ENCODE assay signal across 9 mouse cellular contexts in the genomic region with DNA sequence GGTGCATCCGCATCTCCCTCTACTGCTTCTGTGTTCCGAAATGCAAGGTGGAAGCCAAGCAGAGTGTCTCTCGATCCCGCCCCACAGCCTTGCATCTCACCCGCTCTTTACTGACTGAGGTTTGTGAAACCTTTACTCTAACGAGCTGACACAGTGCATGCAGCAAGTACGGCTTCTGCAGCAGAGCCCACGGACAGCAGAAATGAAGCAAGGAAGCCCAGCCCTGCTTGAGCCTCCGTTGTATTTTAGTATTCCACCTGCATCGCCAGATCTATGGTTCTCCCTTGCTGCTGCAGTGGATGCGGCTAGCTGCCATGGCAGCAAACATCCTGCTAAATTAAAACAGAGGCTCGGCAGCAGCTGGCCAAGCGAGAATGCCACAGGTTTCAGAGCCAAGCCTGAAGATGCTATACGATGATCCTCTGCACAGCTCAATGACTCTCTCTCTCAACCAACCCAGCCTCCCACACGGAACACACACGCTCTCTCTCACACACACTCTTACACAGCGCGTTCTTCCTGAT.
A peak's percentile ranks its signal among the peaks of the same experiment; 100 is the strongest.
DNase-seq lines count a peak whose midpoint lies in the region; ATAC-seq and TF ChIP-seq lines count a peak whose summit lies in the region.
"Had no signal": no experiment of that assay in that cellular context is flagged by ENCODE, and none has a peak within 500 bp of the region (broad histone marks: within the 10 kb centered on the region; RNA-seq: fewer than 3 reads in every experiment).

No protein-coding gene starts in this region.

- H3K4me1 ChIP-seq in forebrain, postnatal 0 days (ENCODE audit: insufficient read depth) = peaks cover 12% of the 10 kb centered on the region; the same call in 1 of the 2 replicates

- DNase-seq in ES-CJ7 (ENCODE audit: low read depth, low spot score) = peak; percentile 5
- DNase-seq in cerebellum, adult 11-12 months = peak; percentile 18
- DNase-seq in forebrain, postnatal 0 days = peak; percentile 79
- peak; percentile 42 to 59 for DNase-seq in left cerebral cortex, adult 8-10 months (ENCODE audit: low spot score in 2 of 2)
- DNase-seq in right cerebral cortex, postnatal 10 days (ENCODE audit: low spot score in 2 of 2) = peak; percentile 67 to 78
- DNase-seq in adipocyte (ENCODE audit: low spot score) = no peak
- DNase-seq in thymus, postnatal 25 days = no peak

- H3K27me3 ChIP-seq in forebrain, postnatal 0 days (ENCODE audit: insufficient read depth, low read length) = no peaks in the 10 kb centered on the region

- peak; percentile 92 for ATAC-seq in forebrain, postnatal 0 days
- no peak for ATAC-seq in CD4-positive, CD25-positive, alpha-beta regulatory T cell, adult 4 months

- TF ChIP-seq CTCF in forebrain, postnatal 0 days (IDR thresholded peaks at IDR 0.05; ENCODE audit: low read depth) = no peak

- WGBS in forebrain, postnatal 0 days = 5% methylated on average over 18 of the region's 18 CpGs

- no peaks in the 10 kb centered on the region for H3K36me3 ChIP-seq in forebrain, postnatal 0 days (ENCODE audit: insufficient read depth)

- H3K27ac ChIP-seq in forebrain, postnatal 0 days (ENCODE audit: low read depth, low read length) = peak overlapping the region; percentile 88
- H3K27ac ChIP-seq: liver, embryonic 14.5 days had no signal

- peak overlapping the region; percentile 58 for H3K4me2 ChIP-seq in forebrain, postnatal 0 days (ENCODE audit: low read depth)

- H3K4me3 ChIP-seq in forebrain, postnatal 0 days (ENCODE audit: low read depth, low read length) = peak overlapping the region; percentile 43

- no peaks in the 10 kb centered on the region for H3K9me3 ChIP-seq in forebrain, postnatal 0 days (ENCODE audit: low read length)

- peak overlapping the region; percentile 58 for H3K9ac ChIP-seq in forebrain, postnatal 0 days
- H3K9ac ChIP-seq: liver, embryonic 14.5 days had no signal

Comparison
In these comparisons a context has a peak if more than half of its experiments do, and no peak if none do; other contexts are left out.
1. DNase-seq: peak in ES-CJ7 (single experiment), cerebellum, adult 11-12 months (single experiment), forebrain, postnatal 0 days (single experiment), left cerebral cortex, adult 8-10 months (2 of 2) and right cerebral cortex, postnatal 10 days (2 of 2); none in adipocyte (single experiment) and thymus, postnatal 25 days (single experiment).